Mouse (Mus musculus) E14TG2a.4 (cell line): ENCODE measurements around the gene Desi1.
A peak's percentile ranks its signal among the peaks of the same experiment; 100 is the strongest.

Source experiments
- H3K27me3 ChIP-seq: 2 replicates; pipeline ENCODE4 v1.6.1; 2014; ENCODE audit warnings: low read length, control low read depth; ENCODE audit not compliant: insufficient read depth
- H3K36me3 ChIP-seq: 2 replicates; pipeline ENCODE4 v1.6.1; 2014; ENCODE audit warnings: low read length, control low read depth; ENCODE audit not compliant: insufficient read depth
- H3K4me1 ChIP-seq: replicated peaks from 2 replicates; pipeline ENCODE4 v1.6.1; 2014; ENCODE audit warnings: low read depth, low read length, control low read depth
- H3K4me3 ChIP-seq: replicated peaks from 2 replicates; pipeline ENCODE4 v1.5.1; 2014; ENCODE audit warnings: mild to moderate bottlenecking, low read length
- H3K9me3 ChIP-seq: 2 replicates; pipeline ENCODE4 v1.6.1; 2014; ENCODE audit warnings: low read length, control low read depth
- CTCF ChIP-seq: conservative IDR thresholded peaks from 2 replicates; pipeline ENCODE4 v1.5.1; 2014; ENCODE audit warnings: low read length
- NANOG ChIP-seq: IDR thresholded peaks from 2 replicates; pipeline ENCODE4 v1.6.1; 2014; ENCODE audit warnings: borderline replicate concordance, low read length, mixed read lengths
- POU5F1 ChIP-seq: IDR thresholded peaks from 2 replicates; pipeline ENCODE4 v1.6.1; 2014; ENCODE audit warnings: low read length, borderline replicate concordance

The Desi1 gene

GRCm38 (mm10) chr15:82033762-82034161 lies at the start of gene Desi1:
Gene Desi1, minus strand, starts transcription at chr15:82033862.
- Histone ChIP-seq H3K9me3 (peaks cover 4% of the 10 kb centered on the region), H3K36me3 (peaks cover 96% of the 10 kb centered on the region), H3K4me1 (peaks cover 17% of the 10 kb centered on the region), H3K4me3 (no peak within 1 kb of the TSS), H3K27me3 (no peaks in the 10 kb centered on the region)
- TF ChIP-seq POU5F1 (no peak), CTCF (no peak), NANOG (no peak)

- Histone ChIP-seq H3K4me3 (no peak overlapping the region), H3K27me3 (peaks cover 17% of the 10 kb centered on the region; the same call in 1 of the 2 replicates), H3K4me1 (no peaks in the 10 kb centered on the region), H3K9me3 (no peaks in the 10 kb centered on the region), H3K36me3 (no peaks in the 10 kb centered on the region)
- TF ChIP-seq CTCF = no peak
- TF ChIP-seq POU5F1 = no peak
- no peak for TF ChIP-seq NANOG
Observed at GRCm38 (mm10) chr15:82081161-82081560, 47.5 kb upstream of the Desi1 start.

GRCm38 (mm10) chr15:82079883-82080282 lies 46.2 kb upstream of the Desi1 start:
- no peak overlapping the region for H3K4me3 ChIP-seq
- H3K4me1 ChIP-seq = no peaks in the 10 kb centered on the region
- H3K36me3 ChIP-seq = no peaks in the 10 kb centered on the region
- H3K27me3 ChIP-seq = peaks cover 10% of the 10 kb centered on the region; the same call in 1 of the 2 replicates
- no peaks in the 10 kb centered on the region for H3K9me3 ChIP-seq
- TF ChIP-seq CTCF = no peak
- TF ChIP-seq POU5F1 = no peak
- TF ChIP-seq NANOG = no peak

GRCm38 (mm10) chr15:82073490-82073889 lies 39.8 kb upstream of the Desi1 start:
- Histone ChIP-seq H3K27me3 (peaks cover 52% of the 10 kb centered on the region), H3K4me1 (peaks cover 15% of the 10 kb centered on the region), H3K4me3 (no peak overlapping the region), H3K36me3 (no peaks in the 10 kb centered on the region), H3K9me3 (peaks cover 10% of the 10 kb centered on the region; the same call in 1 of the 2 replicates)
- TF ChIP-seq CTCF (no peak), POU5F1 (no peak), NANOG (no peak)

GRCm38 (mm10) chr15:82071816-82072469 lies 38.3 kb upstream of the Desi1 start:
- Histone ChIP-seq H3K4me3 (no peak overlapping the region), H3K27me3 (peaks cover 67% of the 10 kb centered on the region), H3K4me1 (peaks cover 15% of the 10 kb centered on the region), H3K36me3 (no peaks in the 10 kb centered on the region), H3K9me3 (peaks cover 10% of the 10 kb centered on the region; the same call in 1 of the 2 replicates)
- TF ChIP-seq POU5F1 = no peak
- TF ChIP-seq NANOG = no peak
- TF ChIP-seq CTCF = no peak

GRCm38 (mm10) chr15:82069898-82070297 lies 36.2 kb upstream of the Desi1 start, which contains the start of gene Mei1:
Gene Mei1, plus strand, starts transcription at chr15:82069996.
- Histone ChIP-seq H3K4me1 (peaks cover 25% of the 10 kb centered on the region), H3K36me3 (no peaks in the 10 kb centered on the region), H3K27me3 (peaks cover 87% of the 10 kb centered on the region), H3K9me3 (peaks cover 10% of the 10 kb centered on the region; the same call in 1 of the 2 replicates), H3K4me3 (peak within 1 kb of the TSS; percentile 65)
- TF ChIP-seq NANOG = no peak
- TF ChIP-seq POU5F1 = no peak
- no peak for TF ChIP-seq CTCF

DNA sequence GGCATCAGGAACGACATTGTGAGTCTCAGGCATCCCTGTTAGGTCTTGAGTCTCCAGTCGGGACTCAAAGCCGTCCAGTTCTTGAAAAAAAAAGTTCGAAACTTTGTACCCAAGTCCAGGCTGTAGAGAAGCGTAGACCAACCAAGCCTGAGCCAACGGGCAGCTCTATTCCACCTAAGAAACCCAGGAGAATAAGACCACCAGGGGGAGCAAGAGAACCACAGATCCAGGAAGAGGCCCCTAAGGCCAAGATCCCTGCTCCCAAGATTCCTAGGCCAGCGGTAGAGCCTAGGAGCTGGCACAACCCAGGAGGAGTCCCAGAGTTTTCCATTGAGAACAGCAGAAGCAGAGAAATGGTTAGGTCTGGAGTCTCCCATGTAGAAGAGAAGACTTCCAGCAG lies 31.8 kb upstream of the Desi1 start:
- Histone ChIP-seq H3K27me3 (peaks cover 98% of the 10 kb centered on the region), H3K36me3 (no peaks in the 10 kb centered on the region), H3K4me3 (no peak overlapping the region), H3K9me3 (peaks cover 7% of the 10 kb centered on the region; the same call in 1 of the 2 replicates), H3K4me1 (peaks cover 19% of the 10 kb centered on the region)
- TF ChIP-seq CTCF (peak; percentile 81), POU5F1 (no peak), NANOG (no peak)

DNA sequence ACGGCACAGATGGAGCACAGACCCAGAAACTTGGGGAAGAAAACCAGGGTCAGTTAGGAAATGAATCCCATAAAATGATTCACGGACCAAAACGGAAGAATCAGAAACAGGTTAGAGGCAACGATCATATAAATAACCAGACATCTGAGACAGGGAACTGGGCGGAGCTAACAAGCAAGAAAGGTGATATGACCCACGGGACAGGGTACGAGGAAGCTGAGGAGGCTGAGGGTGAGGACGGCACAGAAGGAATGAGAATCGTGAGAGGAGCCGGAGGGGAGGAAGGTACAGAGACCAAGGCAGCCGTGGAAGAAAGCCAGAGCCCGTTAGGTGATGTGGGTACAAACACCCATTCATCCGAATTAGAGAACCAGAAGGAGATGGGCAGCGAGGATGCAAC lies 30.2 kb upstream of the Desi1 start:
- Histone ChIP-seq H3K4me3 (no peak overlapping the region), H3K36me3 (no peaks in the 10 kb centered on the region), H3K9me3 (no peaks in the 10 kb centered on the region), H3K4me1 (peaks cover 13% of the 10 kb centered on the region), H3K27me3 (peaks cover 96% of the 10 kb centered on the region)
- TF ChIP-seq CTCF = no peak
- no peak for TF ChIP-seq POU5F1
- no peak for TF ChIP-seq NANOG

DNA sequence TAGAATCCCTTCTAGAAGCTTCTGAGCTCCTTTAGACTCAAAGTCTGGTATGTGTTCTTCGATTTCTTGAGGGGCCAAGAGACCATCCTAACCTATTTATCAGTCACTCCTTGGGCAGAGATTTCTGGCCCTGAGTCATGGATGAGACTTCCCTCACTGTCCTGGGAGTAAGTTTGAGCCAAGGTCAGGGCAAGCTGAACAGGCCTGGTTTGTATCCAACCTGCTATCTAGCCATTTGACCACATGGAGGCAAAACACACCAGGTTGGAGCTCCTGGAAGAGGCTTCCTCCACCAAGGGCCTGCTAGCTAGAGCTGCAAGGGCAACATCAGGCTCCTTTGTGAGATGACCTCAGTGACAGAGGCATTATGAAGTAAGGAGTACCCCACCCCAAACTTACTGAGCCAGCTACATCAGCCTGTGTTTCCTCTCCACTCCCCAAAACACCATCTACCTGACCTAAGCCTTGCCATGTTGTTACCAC lies 25.1 kb upstream of the Desi1 start, which contains the start of gene 4930407I10Rik:
Gene 4930407I10Rik (plus strand): TSS at position 433 of the 483 bp plus-strand sequence.
- peaks cover 53% of the 10 kb centered on the region for H3K27me3 ChIP-seq
- TF ChIP-seq CTCF = no peak
- TF ChIP-seq POU5F1 = no peak
- TF ChIP-seq NANOG = no peak
- H3K36me3 ChIP-seq = no peaks in the 10 kb centered on the region
- no peaks in the 10 kb centered on the region for H3K4me1 ChIP-seq
- H3K9me3 ChIP-seq = no peaks in the 10 kb centered on the region
- no peak within 1 kb of the TSS for H3K4me3 ChIP-seq
